In genomic region chr9:41660576-41660975, GRCm38 (mm10) we compare ENCODE assay signal across 14 mouse cellular contexts.
"Had no signal": no experiment of that assay in that cellular context is flagged by ENCODE, and none has a peak within 500 bp of the region (broad histone marks: within the 10 kb centered on the region; RNA-seq: fewer than 3 reads in every experiment).

No protein-coding gene starts in this region.

- H3K4me2 ChIP-seq: limb, embryonic 12.5 days; liver, embryonic 13.5 days; midbrain, embryonic 13.5 days; neural tube, embryonic 12.5 days; stomach, embryonic 15.5 days had no signal

- H3K9ac ChIP-seq: limb, embryonic 12.5 days; liver, embryonic 13.5 days; liver, postnatal 0 days; midbrain, embryonic 13.5 days; neural tube, embryonic 12.5 days; stomach, embryonic 15.5 days had no signal

- DNase-seq: kidney, postnatal 36 days; liver; liver, embryonic 13.5 days; liver, postnatal 0 days; lung, postnatal 36 days; right cerebral cortex, postnatal 4 days; spleen, adult 18-20 months; thymus, adult 2 months; thymus, postnatal 36 days had no signal

- H3K4me3 ChIP-seq: limb, embryonic 12.5 days; liver, embryonic 13.5 days; midbrain, embryonic 13.5 days; neural tube, embryonic 12.5 days; stomach, embryonic 15.5 days had no signal

- ATAC-seq: liver, postnatal 0 days; midbrain, embryonic 13.5 days had no signal

- H3K36me3 ChIP-seq: limb, embryonic 12.5 days; liver, embryonic 13.5 days; midbrain, embryonic 13.5 days; neural tube, embryonic 12.5 days; stomach, embryonic 15.5 days had no signal

- H3K27ac ChIP-seq: kidney, postnatal 0 days; limb, embryonic 12.5 days; liver, embryonic 13.5 days; midbrain, embryonic 13.5 days; neural tube, embryonic 12.5 days; stomach, embryonic 15.5 days had no signal

- H3K9me3 ChIP-seq: limb, embryonic 12.5 days; liver, embryonic 13.5 days; midbrain, embryonic 13.5 days; neural tube, embryonic 12.5 days; stomach, embryonic 15.5 days had no signal

- H3K27me3 ChIP-seq: limb, embryonic 12.5 days; liver, embryonic 13.5 days; midbrain, embryonic 13.5 days; neural tube, embryonic 12.5 days; stomach, embryonic 15.5 days had no signal

- H3K4me1 ChIP-seq: limb, embryonic 12.5 days; liver, embryonic 13.5 days; midbrain, embryonic 13.5 days; neural tube, embryonic 12.5 days; stomach, embryonic 15.5 days had no signal
